Mouse (Mus musculus) stomach, embryonic 16.5 days (tissue): ENCODE results near the gene Mrs2. TPM values are rescaled to one million over a fixed set of nuclear protein-coding genes. Genes with fewer than 3 reads are reported as not detected.

Experiments
- ATAC-seq: fragments of 200-750 bp; cut with Nextera tagmentation; 2 replicates; pipeline ENCODE4 v1.8.0; 2017; ENCODE audit warnings: moderate number of reproducible peaks, moderate TSS enrichment; ENCODE audit not compliant: insufficient read depth, low FRiP score
- H3K27ac ChIP-seq: fragments of 300-500 bp; sonication (generic); 2 replicates; pipeline ENCODE4 v1.5.1; 2014; ENCODE audit warnings: low read length
- H3K27me3 ChIP-seq: fragments of 300-500 bp; sonication (generic); 2 replicates; pipeline ENCODE4 v1.6.1; 2014; ENCODE audit warnings: low read length, control low read depth, mixed read lengths; ENCODE audit not compliant: control insufficient read depth, insufficient read depth
- H3K36me3 ChIP-seq: fragments of 300-500 bp; sonication (generic); 2 replicates; pipeline ENCODE4 v1.6.1; 2014; ENCODE audit warnings: low read length; ENCODE audit not compliant: control insufficient read depth, insufficient read depth
- H3K4me1 ChIP-seq: fragments of 300-500 bp; sonication (generic); 2 replicates; pipeline ENCODE4 v1.6.1; 2014; ENCODE audit warnings: low read length, control low read depth, mixed read lengths; ENCODE audit not compliant: control insufficient read depth, insufficient read depth
- H3K4me2 ChIP-seq: fragments of 300-500 bp; sonication (generic); 2 replicates; pipeline ENCODE4 v1.6.1; 2014; ENCODE audit warnings: low read depth, low read length, mixed read lengths
- H3K4me3 ChIP-seq: fragments of 300-500 bp; sonication (generic); replicated peaks from 2 replicates; pipeline ENCODE4 v1.5.1; 2014; ENCODE audit warnings: mild to moderate bottlenecking, low read length
- H3K9ac ChIP-seq: fragments of 300-500 bp; sonication (generic); 2 replicates; pipeline ENCODE4 v1.6.1; 2014; ENCODE audit warnings: low read length
- H3K9me3 ChIP-seq: fragments of 300-500 bp; sonication (generic); replicated peaks from 2 replicates; pipeline ENCODE4 v1.6.1; 2016; ENCODE audit warnings: low read length, control low read depth; ENCODE audit not compliant: control insufficient read depth
- WGBS: fragments of 180-500 bp; shearing (Covaris S2); extraction: QIAGEN DNeasy Blood & Tissue Kit; methylation state at CpG from one replicate; pipeline ENCODE4 v1.1.7; 2014; 5-methylcytosine and 5-hydroxymethylcytosine counted together
- polyA plus RNA-seq: library from polyadenylated mRNA; unstranded; fragments of >200 nt; fragmentation: Nextera tagmentation; extraction: Ambion mirVana; gene quantifications from 2 replicates; pipeline ENCODE4 v1.2.1, GENCODE M21; 2015

The Mrs2 gene
- polyA plus RNA-seq, 1 experiment from 2014 or later = 15.3 TPM

GRCm38 (mm10) chr13:25026409-25027113, 6.4 kb upstream of the Mrs2 start:
- Histone ChIP-seq H3K27me3 (no peaks in the 10 kb centered on the region), H3K4me1 (no peaks in the 10 kb centered on the region), H3K27ac (no peak overlapping the region), H3K9ac (no peak overlapping the region), H3K36me3 (no peaks in the 10 kb centered on the region), H3K4me3 (no peak overlapping the region), H3K4me2 (no peak overlapping the region), H3K9me3 (no peaks in the 10 kb centered on the region)
- no peak for ATAC-seq
- WGBS = 72% methylated on average over 6 of the region's 6 CpGs

DNA sequence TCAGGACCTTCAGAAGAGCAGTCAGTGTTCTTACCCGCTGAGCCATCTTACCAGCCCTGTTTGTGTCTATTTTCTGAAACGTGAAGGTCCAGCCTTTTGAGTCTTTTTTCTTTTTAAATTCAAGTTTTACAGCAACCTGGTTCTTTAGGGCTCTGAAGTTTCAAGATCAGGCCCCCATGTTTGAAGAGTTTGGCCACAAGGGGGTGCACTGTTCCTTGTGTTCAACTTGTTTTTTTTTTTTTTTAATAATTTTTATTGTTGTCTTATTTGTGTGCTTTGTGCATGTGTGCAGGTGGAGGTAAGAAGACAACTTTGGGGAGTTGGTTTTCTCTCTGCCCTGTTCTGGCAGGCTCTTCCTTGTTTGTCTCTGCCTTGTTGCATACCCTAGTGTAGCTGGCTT, 4.5 kb upstream of the Mrs2 start:
- no peaks in the 10 kb centered on the region for H3K36me3 ChIP-seq
- WGBS = 27% methylated on average over 2 of the region's 2 CpGs
- no peaks in the 10 kb centered on the region for H3K9me3 ChIP-seq
- no peaks in the 10 kb centered on the region for H3K27me3 ChIP-seq
- no peak overlapping the region for H3K4me3 ChIP-seq
- 0 out of 2 replicates have a peak, but pooled peaks cover 4% of the 10 kb centered on the region for H3K4me1 ChIP-seq
- no peak overlapping the region for H3K4me2 ChIP-seq
- no peak for ATAC-seq
- no peak overlapping the region for H3K9ac ChIP-seq
- no peak overlapping the region for H3K27ac ChIP-seq

DNA sequence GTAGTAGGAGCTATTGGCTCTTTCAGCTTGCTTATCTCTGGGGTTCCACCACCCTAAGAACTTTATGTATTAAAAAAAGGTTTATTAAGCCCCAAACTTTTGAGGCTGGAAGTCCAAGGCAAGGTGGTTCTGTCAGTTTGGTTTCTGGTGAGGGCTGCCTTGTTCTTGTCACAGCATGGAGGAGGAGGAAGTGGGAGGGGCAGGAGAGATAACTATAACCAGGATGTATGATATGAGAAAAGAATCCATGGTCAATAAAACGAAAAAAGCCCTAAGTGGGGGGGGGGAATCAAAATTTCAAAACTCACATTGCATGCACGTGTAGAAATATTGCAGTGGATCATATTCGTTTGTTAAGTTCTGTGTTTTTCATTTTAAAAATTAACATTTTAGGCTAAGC, 3.0 kb upstream of the Mrs2 start:
- Histone ChIP-seq H3K9ac (no peak overlapping the region), H3K4me1 (peaks cover 16% of the 10 kb centered on the region; the same call in 1 of the 2 replicates), H3K27ac (no peak overlapping the region), H3K36me3 (no peaks in the 10 kb centered on the region), H3K27me3 (no peaks in the 10 kb centered on the region), H3K4me2 (no peak overlapping the region), H3K9me3 (no peaks in the 10 kb centered on the region), H3K4me3 (no peak overlapping the region)
- 79% methylated on average over 3 of the region's 3 CpGs for WGBS
- no peak for ATAC-seq

DNA sequence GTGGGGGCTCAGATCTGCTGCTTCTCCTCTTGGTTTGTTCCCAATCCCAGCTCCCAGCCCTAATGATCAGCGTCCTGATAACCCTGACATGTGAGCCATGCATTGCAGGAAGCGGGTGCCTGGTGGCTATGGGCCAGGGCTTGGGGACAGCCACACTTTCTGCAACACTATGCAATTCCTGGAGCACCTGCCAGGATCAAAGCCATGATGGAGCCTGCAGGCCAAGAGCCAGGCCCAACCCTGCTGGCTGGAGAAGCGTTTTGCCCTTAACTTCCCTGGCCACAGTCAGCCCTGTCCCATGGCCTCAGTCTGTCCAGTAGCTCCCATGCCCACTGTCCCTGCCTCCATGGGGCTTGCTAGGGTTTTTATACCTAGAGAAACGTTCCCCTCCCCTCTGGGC, 2.2 kb upstream of the Mrs2 start:
- H3K36me3 ChIP-seq = no peaks in the 10 kb centered on the region
- H3K4me1 ChIP-seq = peaks cover 16% of the 10 kb centered on the region; the same call in 1 of the 2 replicates
- H3K27ac ChIP-seq = no peak overlapping the region
- H3K9me3 ChIP-seq = no peaks in the 10 kb centered on the region
- no peak overlapping the region for H3K4me2 ChIP-seq
- H3K9ac ChIP-seq = no peak overlapping the region
- H3K27me3 ChIP-seq = no peaks in the 10 kb centered on the region
- ATAC-seq = no peak
- H3K4me3 ChIP-seq = no peak overlapping the region
- 71% methylated on average over 4 of the region's 4 CpGs for WGBS

DNA sequence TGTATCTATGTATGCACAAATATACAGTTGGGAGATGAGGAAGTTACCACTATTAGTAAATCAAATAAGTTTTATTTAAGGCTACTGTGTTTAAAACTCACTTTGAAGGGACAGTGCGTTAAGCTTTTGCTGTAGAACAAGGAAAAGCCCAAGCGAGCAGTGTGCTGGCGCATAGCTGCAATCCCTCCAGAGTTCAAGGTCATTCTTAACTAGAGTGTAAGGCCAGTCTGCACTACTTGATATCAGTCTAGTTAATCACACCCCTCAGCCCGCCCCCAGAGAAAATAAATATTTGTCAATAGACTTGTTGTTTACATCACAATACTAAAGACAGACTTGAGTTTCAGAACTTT, 337 bp upstream of the Mrs2 start:
- H3K4me1 ChIP-seq = peaks cover 16% of the 10 kb centered on the region; the same call in 1 of the 2 replicates
- 38% methylated on average over 4 of the region's 4 CpGs for WGBS
- no peak for ATAC-seq
- peak overlapping the region; percentile 87 for H3K4me2 ChIP-seq
- peak overlapping the region; percentile 71 for H3K4me3 ChIP-seq
- no peaks in the 10 kb centered on the region for H3K27me3 ChIP-seq
- no peaks in the 10 kb centered on the region for H3K36me3 ChIP-seq
- H3K27ac ChIP-seq = peak overlapping the region; percentile 35
- H3K9me3 ChIP-seq = no peaks in the 10 kb centered on the region
- peak overlapping the region; percentile 87 for H3K9ac ChIP-seq

- no peaks in the 10 kb centered on the region for H3K36me3 ChIP-seq
- WGBS = 87% methylated on average over 9 of the region's 9 CpGs
- H3K4me2 ChIP-seq = peak overlapping the region; percentile 87
- no peak overlapping the region for H3K4me3 ChIP-seq
- no peak overlapping the region for H3K27ac ChIP-seq
- no peaks in the 10 kb centered on the region for H3K9me3 ChIP-seq
- no peak for ATAC-seq
- peaks cover 16% of the 10 kb centered on the region; the same call in 1 of the 2 replicates for H3K4me1 ChIP-seq
- H3K9ac ChIP-seq = no peak overlapping the region
- H3K27me3 ChIP-seq = no peaks in the 10 kb centered on the region
Measured at GRCm38 (mm10) chr13:25018316-25018715, 1.9 kb downstream of the Mrs2 start.

- Histone ChIP-seq H3K27me3 (no peaks in the 10 kb centered on the region), H3K27ac (no peak overlapping the region), H3K9me3 (no peaks in the 10 kb centered on the region), H3K36me3 (peaks cover 5% of the 10 kb centered on the region), H3K4me3 (no peak overlapping the region), H3K9ac (no peak overlapping the region), H3K4me1 (no peaks in the 10 kb centered on the region), H3K4me2 (no peak overlapping the region)
- ATAC-seq = no peak
- WGBS = 86% methylated on average over 6 of the region's 8 CpGs
Measured at GRCm38 (mm10) chr13:25007115-25007514, 13.1 kb downstream of the Mrs2 start.

DNA sequence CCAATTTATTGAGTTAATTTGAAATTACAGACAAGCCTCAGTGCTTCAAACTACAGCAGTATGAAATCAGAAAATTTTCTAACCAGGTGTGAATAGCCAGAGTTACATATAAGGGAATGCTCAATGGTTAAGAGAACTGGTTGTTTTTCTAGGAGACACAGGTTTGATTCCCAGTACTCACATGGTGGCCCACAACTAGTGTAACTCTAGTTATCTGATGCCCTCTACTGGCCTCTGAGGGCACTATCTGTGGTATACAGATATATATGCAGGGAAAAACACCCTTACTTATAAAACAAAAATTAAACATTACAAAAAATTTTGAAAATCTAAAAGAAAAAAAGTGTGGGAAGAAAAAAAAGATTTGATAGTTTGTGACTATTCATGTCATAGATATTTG, 17.2 kb downstream of the Mrs2 start:
- H3K27me3 ChIP-seq = no peaks in the 10 kb centered on the region
- H3K36me3 ChIP-seq = peaks cover 15% of the 10 kb centered on the region
- H3K9ac ChIP-seq = no peak overlapping the region
- H3K4me1 ChIP-seq = peaks cover 3% of the 10 kb centered on the region; the same call in 1 of the 2 replicates
- no peak overlapping the region for H3K4me3 ChIP-seq
- H3K9me3 ChIP-seq = no peaks in the 10 kb centered on the region
- no peak for ATAC-seq
- H3K27ac ChIP-seq = no peak overlapping the region
- no peak overlapping the region for H3K4me2 ChIP-seq

DNA sequence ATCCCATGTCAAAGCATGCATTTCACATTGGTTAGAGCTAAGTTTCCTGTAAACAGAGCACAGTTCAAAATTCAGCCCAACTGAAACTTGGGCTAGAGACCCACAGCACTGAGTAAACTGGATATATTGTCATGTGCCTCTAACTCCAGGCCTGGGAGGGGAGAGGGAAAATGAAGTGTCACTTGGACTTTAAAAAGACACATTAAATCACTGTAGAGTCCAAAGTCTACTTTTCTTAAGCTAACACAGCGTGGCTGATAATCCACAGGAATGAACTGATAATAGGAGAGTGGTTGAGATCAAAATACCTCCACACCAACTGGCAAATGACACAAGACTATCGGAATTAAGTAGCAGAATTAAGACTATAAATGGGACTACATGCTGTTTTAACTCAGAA, 20.6 kb downstream of the Mrs2 start:
- no peak overlapping the region for H3K9ac ChIP-seq
- H3K4me2 ChIP-seq = no peak overlapping the region
- no peaks in the 10 kb centered on the region for H3K9me3 ChIP-seq
- H3K27ac ChIP-seq = no peak overlapping the region
- no peak overlapping the region for H3K4me3 ChIP-seq
- WGBS = 69% methylated on average over 2 of the region's 2 CpGs
- no peaks in the 10 kb centered on the region for H3K27me3 ChIP-seq
- H3K4me1 ChIP-seq = peaks cover 3% of the 10 kb centered on the region; the same call in 1 of the 2 replicates
- ATAC-seq = no peak; the same call in 1 of the 2 replicates
- H3K36me3 ChIP-seq = peaks cover 38% of the 10 kb centered on the region
